26 mouse cellular contexts compared by ENCODE assay signal in the genomic region with DNA sequence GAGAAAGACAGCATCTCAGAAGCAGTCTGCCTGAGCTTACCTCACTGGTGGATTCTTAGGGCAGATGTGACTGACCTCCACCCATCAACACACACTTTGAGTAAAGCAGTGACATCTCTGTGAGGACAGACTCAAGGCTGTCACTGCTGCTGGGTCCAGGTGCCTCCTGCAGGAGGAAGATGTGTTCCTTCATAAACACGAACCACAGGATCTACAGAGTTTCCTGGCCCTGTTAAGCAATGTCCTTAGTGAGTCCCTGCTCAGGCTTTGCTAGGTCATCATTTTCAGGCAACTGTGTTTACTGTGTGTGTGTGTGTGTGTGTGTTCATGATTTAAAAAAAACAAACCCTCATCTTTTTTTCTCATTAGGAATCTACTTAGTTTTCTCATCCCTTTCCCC. TPM values are rescaled to one million over a fixed set of nuclear protein-coding genes. Genes with fewer than 3 reads are reported as not detected.
DNase-seq lines count a peak whose midpoint lies in the region; ATAC-seq and TF ChIP-seq lines count a peak whose summit lies in the region.
"Had no signal": no experiment of that assay in that cellular context is flagged by ENCODE, and none has a peak within 500 bp of the region (broad histone marks: within the 10 kb centered on the region; RNA-seq: fewer than 3 reads in every experiment).

No protein-coding gene starts in this region.

- peak overlapping the region; percentile 50; the same call in 1 of the 2 replicates for H3K27ac ChIP-seq in heart, embryonic 13.5 days (replicated peaks)
- H3K27ac ChIP-seq in liver, embryonic 13.5 days, result peak overlapping the region; percentile 74
- peak overlapping the region; percentile 100 for H3K27ac ChIP-seq in macrophage
- no peak overlapping the region for H3K27ac ChIP-seq in thymus, adult 2 months (ENCODE audit: control insufficient read depth, insufficient read depth, low read length)
- H3K27ac ChIP-seq: forebrain, embryonic 10.5 days; forebrain, embryonic 15.5 days; hindbrain, embryonic 14.5 days; midbrain, embryonic 10.5 days; midbrain, embryonic 15.5 days had no signal

- intact Hi-C loops in heart, postnatal 10 days (cut with DNase I), result no loop called here

- H3K9me3 ChIP-seq in heart, embryonic 13.5 days, result no peaks in the 10 kb centered on the region
- no peaks in the 10 kb centered on the region for H3K9me3 ChIP-seq in megakaryocyte, embryonic 14.5 days
- no peaks in the 10 kb centered on the region for H3K9me3 ChIP-seq in liver, embryonic 13.5 days (replicated peaks)
- H3K9me3 ChIP-seq: forebrain, embryonic 10.5 days; forebrain, embryonic 15.5 days; midbrain, embryonic 10.5 days; midbrain, embryonic 15.5 days had no signal

- no peak for ATAC-seq in heart, embryonic 13.5 days (ENCODE audit: extremely low read depth, insufficient number of reproducible peaks, low FRiP score, low TSS enrichment)
- no peak for ATAC-seq in megakaryocyte, adult 5-6 weeks (ENCODE audit: poor library complexity, severe bottlenecking)
- no peak for ATAC-seq in liver, embryonic 13.5 days (ENCODE audit: low read depth)
- no peak for ATAC-seq in inflammation-experienced regulatory T-cells, adult 6 months
- ATAC-seq: CD4-positive, CD25-positive, alpha-beta regulatory T cell, adult 4 months; forebrain, embryonic 15.5 days; lung, postnatal 0 days; midbrain, embryonic 15.5 days had no signal

- no peak for TF ChIP-seq CTCF in thymus, adult 2 months (IDR thresholded peaks at IDR 0.05; ENCODE audit: borderline replicate concordance, control insufficient read depth, extremely low read depth, insufficient read depth, low read length, poor library complexity)

- H3K4me2 ChIP-seq in heart, embryonic 13.5 days, result no peak overlapping the region
- H3K4me2 ChIP-seq in liver, embryonic 13.5 days, result peak overlapping the region; percentile 34
- H3K4me2 ChIP-seq: forebrain, embryonic 15.5 days; hindbrain, embryonic 14.5 days; midbrain, embryonic 15.5 days had no signal

- H3K4me1 ChIP-seq in heart, embryonic 13.5 days, result peaks cover 19% of the 10 kb centered on the region
- H3K4me1 ChIP-seq in megakaryocyte, embryonic 14.5 days, result peaks cover 78% of the 10 kb centered on the region
- peaks cover 57% of the 10 kb centered on the region for H3K4me1 ChIP-seq in liver, embryonic 13.5 days (replicated peaks)
- no peaks in the 10 kb centered on the region; the same call in 1 of the 2 replicates for H3K4me1 ChIP-seq in thymus, adult 2 months (replicated peaks; ENCODE audit: control insufficient read depth, insufficient read depth, low read length)
- H3K4me1 ChIP-seq: forebrain, embryonic 10.5 days; forebrain, embryonic 15.5 days; midbrain, embryonic 10.5 days; midbrain, embryonic 15.5 days had no signal

- DNase-seq in heart, postnatal 10 days, result no peak
- no peak for DNase-seq in liver, embryonic 13.5 days
- DNase-seq in thymus, adult 2 months, result no peak
- DNase-seq: adrenal gland, postnatal 36 days; cerebellum, adult 9-10 months; cerebellum, postnatal 36 days; gastrocnemius, postnatal 10 days; kidney, adult 2 months; kidney, postnatal 4 days; lung, adult 18-20 months; lung, postnatal 4 days; right cerebral cortex, postnatal 25 days; thymus, postnatal 36 days had no signal

- no peak overlapping the region for H3K9ac ChIP-seq in heart, embryonic 13.5 days
- H3K9ac ChIP-seq in liver, embryonic 13.5 days, result 0 out of 2 replicates have a peak overlapping the region, but pooled peaks have one; percentile 31
- H3K9ac ChIP-seq: forebrain, embryonic 15.5 days; hindbrain, embryonic 14.5 days; midbrain, embryonic 15.5 days had no signal

- no peak for TF ChIP-seq POLR2A in thymus, adult 2 months (IDR thresholded peaks at IDR 0.05; ENCODE audit: control insufficient read depth, extremely low read depth, insufficient read depth, low read length, poor library complexity)

- peaks cover 22% of the 10 kb centered on the region; the same call in 1 of the 2 replicates for H3K79me2 ChIP-seq in macrophage (ENCODE audit: inconsistent target)

- peaks cover 64% of the 10 kb centered on the region for H3K36me3 ChIP-seq in heart, embryonic 13.5 days
- H3K36me3 ChIP-seq in megakaryocyte, embryonic 14.5 days (replicated peaks; ENCODE audit: low read length), result peaks cover 80% of the 10 kb centered on the region
- peaks cover 52% of the 10 kb centered on the region for H3K36me3 ChIP-seq in liver, embryonic 13.5 days
- H3K36me3 ChIP-seq in macrophage (ENCODE audit: inconsistent target), result peaks cover 22% of the 10 kb centered on the region; the same call in 1 of the 2 replicates
- H3K36me3 ChIP-seq in thymus, adult 2 months (ENCODE audit: control insufficient read depth, insufficient read depth, low read length), result peaks cover 55% of the 10 kb centered on the region

- no peaks in the 10 kb centered on the region for H3K27me3 ChIP-seq in heart, embryonic 13.5 days (replicated peaks)
- no peaks in the 10 kb centered on the region for H3K27me3 ChIP-seq in megakaryocyte, embryonic 14.5 days (replicated peaks)
- no peaks in the 10 kb centered on the region for H3K27me3 ChIP-seq in liver, embryonic 13.5 days
- no peaks in the 10 kb centered on the region for H3K27me3 ChIP-seq in thymus, adult 2 months (ENCODE audit: control insufficient read depth, insufficient read depth, low read length)
- H3K27me3 ChIP-seq: forebrain, embryonic 15.5 days; midbrain, embryonic 15.5 days had no signal

- WGBS in heart, embryonic 13.5 days, result 77% methylated on average over 1 of the region's 1 CpGs
- WGBS in liver, embryonic 13.5 days (ENCODE audit: insufficient replicate concordance), result 63% methylated on average over 1 of the region's 1 CpGs
- WGBS in macrophage (ENCODE audit: missing documents), result no CpG with 5 or more reads among the region's 1 CpGs
- WGBS in thymus, adult 2 months, result 91% methylated on average over 1 of the region's 1 CpGs

- H3K4me3 ChIP-seq in heart, embryonic 13.5 days, result no peak overlapping the region
- peak overlapping the region; percentile 34 for H3K4me3 ChIP-seq in megakaryocyte, embryonic 14.5 days (replicated peaks)
- H3K4me3 ChIP-seq in liver, embryonic 13.5 days (replicated peaks), result no peak overlapping the region
- H3K4me3 ChIP-seq in macrophage (ENCODE audit: inconsistent target), result no peak overlapping the region
- H3K4me3 ChIP-seq in thymus, adult 2 months (ENCODE audit: control insufficient read depth, insufficient read depth, low read length), result no peak overlapping the region
- H3K4me3 ChIP-seq: forebrain, embryonic 10.5 days; forebrain, embryonic 15.5 days; midbrain, embryonic 10.5 days; midbrain, embryonic 15.5 days had no signal

RNA-seq across cellular contexts. Expression of a gene that starts 24.9 kb away (rescaled TPM):
- polyA plus RNA-seq in heart, embryonic 13.5 days (2015; fragmentation: Nextera tagmentation; extraction: Ambion mirVana), result 41.2 and 42.6 TPM in 2 replicates
- 10 to 100 TPM; 46.8 to 50.9 TPM for total RNA-seq in heart, postnatal 10 days (2021)
- 57.8 and 66.6 TPM in 2 replicates for polyA plus RNA-seq in megakaryocyte, embryonic 14.5 days (2012; ENCODE audit: insufficient read depth, low replicate concordance)
- 38.8 and 39.4 TPM in 2 replicates for total RNA-seq in megakaryocyte, adult 5-6 weeks (2015)
- 37.0 and 38.3 TPM in 2 replicates for total RNA-seq in megakaryocyte, adult 5-6 weeks (2017)
- polyA plus RNA-seq in liver, embryonic 13.5 days (2015; fragmentation: Nextera tagmentation; extraction: Ambion mirVana), result 77.1 and 95.0 TPM in 2 replicates
- total RNA-seq in macrophage (2018; cell fraction: chromatin; rRNA removed), result 100 to 1,000 TPM in 15 of 26 experiments, 10 to 100 TPM in 11; 18.3 to 342 (median 135) TPM
- total RNA-seq in macrophage (2018; cell fraction: cytosol; rRNA removed), result 100 to 1,000 TPM in 18 of 26 experiments, 10 to 100 TPM in 8; 62.8 to 179 (median 114) TPM
- 100 to 1,000 TPM in 16 of 26 experiments, 10 to 100 TPM in 10; 43.0 to 233 (median 113) TPM for total RNA-seq in macrophage (2018; cell fraction: nucleus; rRNA removed)
- 127 to 179 TPM (median 133 TPM) in 3 replicates for polyA plus RNA-seq in macrophage (2018)
- 10 to 100 TPM; 48.9 to 55.5 (median 50.0) TPM for polyA plus RNA-seq in inflammation-experienced regulatory T-cells, adult 6 months (2017; shearing (Covaris generic))
- 129 and 140 TPM in 2 replicates for polyA plus RNA-seq in thymus, adult 2 months (2012; rRNA removed)

RNA-seq across cellular contexts. Expression of a gene that starts 46.4 kb away (rescaled TPM):
- polyA plus RNA-seq in heart, embryonic 13.5 days (2015; fragmentation: Nextera tagmentation; extraction: Ambion mirVana), result 0.59 and 0.70 TPM in 2 replicates
- 1 to 10 TPM in 1 of 2 experiments, under 1 TPM in 1; 0.69 to 1.9 TPM for total RNA-seq in heart, postnatal 10 days (2021)
- polyA plus RNA-seq in megakaryocyte, embryonic 14.5 days (2012; ENCODE audit: insufficient read depth, low replicate concordance), result 12.0 and 22.3 TPM in 2 replicates
- not detected in 2 replicates for total RNA-seq in megakaryocyte, adult 5-6 weeks (2015)
- not detected in 2 replicates for total RNA-seq in megakaryocyte, adult 5-6 weeks (2017)
- 0.42 and 0.50 TPM in 2 replicates for polyA plus RNA-seq in liver, embryonic 13.5 days (2015; fragmentation: Nextera tagmentation; extraction: Ambion mirVana)
- total RNA-seq in macrophage (2018; cell fraction: chromatin; rRNA removed), result not detected
- total RNA-seq in macrophage (2018; cell fraction: cytosol; rRNA removed), result not detected
- total RNA-seq in macrophage (2018; cell fraction: nucleus; rRNA removed), result not detected
- polyA plus RNA-seq in macrophage (2018), result not detected in 3 replicates
- not detected for polyA plus RNA-seq in inflammation-experienced regulatory T-cells, adult 6 months (2017; shearing (Covaris generic))
- polyA plus RNA-seq in thymus, adult 2 months (2012; rRNA removed), result 5.1 and 6.5 TPM in 2 replicates
- total RNA-seq: hematopoietic stem cell, adult 5-6 weeks had no signal
- polyA plus RNA-seq: CD4-positive, CD25-positive, alpha-beta regulatory T cell, adult 4 months had no signal

RNA-seq across cellular contexts. Expression of a gene that starts 53.6 kb away (rescaled TPM):
- 21.0 TPM in 2 replicates for polyA plus RNA-seq in heart, embryonic 13.5 days (2015; fragmentation: Nextera tagmentation; extraction: Ambion mirVana)
- total RNA-seq in heart, postnatal 10 days (2021), result 10 to 100 TPM; 20.9 to 21.6 TPM
- 1,288 and 2,398 TPM in 2 replicates for polyA plus RNA-seq in megakaryocyte, embryonic 14.5 days (2012; ENCODE audit: insufficient read depth, low replicate concordance)
- 1.5 and 2.4 TPM in 2 replicates for total RNA-seq in megakaryocyte, adult 5-6 weeks (2015)
- 0.89 and 1.1 TPM in 2 replicates for total RNA-seq in megakaryocyte, adult 5-6 weeks (2017)
- polyA plus RNA-seq in liver, embryonic 13.5 days (2015; fragmentation: Nextera tagmentation; extraction: Ambion mirVana), result 14.3 and 15.1 TPM in 2 replicates
- total RNA-seq in macrophage (2018; cell fraction: chromatin; rRNA removed), result 10 to 100 TPM; 15.3 to 70.4 (median 34.4) TPM
- 10 to 100 TPM; 18.0 to 48.6 (median 29.3) TPM for total RNA-seq in macrophage (2018; cell fraction: cytosol; rRNA removed)
- 10 to 100 TPM; 14.6 to 55.5 (median 29.8) TPM for total RNA-seq in macrophage (2018; cell fraction: nucleus; rRNA removed)
- 29.9 to 46.7 TPM (median 32.6 TPM) in 3 replicates for polyA plus RNA-seq in macrophage (2018)
- polyA plus RNA-seq in inflammation-experienced regulatory T-cells, adult 6 months (2017; shearing (Covaris generic)), result under 1 TPM; 0.58 to 0.94 (median 0.91) TPM
- polyA plus RNA-seq in thymus, adult 2 months (2012; rRNA removed), result 24.9 and 27.3 TPM in 2 replicates

Comparison
In these comparisons a context has a peak if more than half of its experiments do, and no peak if none do; other contexts are left out.
1. RNA of a gene that starts 53.6 kb away (polyA plus RNA-seq): 1,288 to 2,398 TPM in megakaryocyte, embryonic 14.5 days; 29.9 to 46.7 TPM in macrophage, 24.9 to 27.3 TPM in thymus, adult 2 months, 21.0 TPM in heart, embryonic 13.5 days, 14.3 to 15.1 TPM in liver, embryonic 13.5 days and 0.58 to 0.94 TPM in inflammation-experienced regulatory T-cells, adult 6 months; every median in the first group is over 10 times any median in the second.